Mouse (Mus musculus): ENCODE measurements around the gene Olfr1062. TPM values are rescaled to one million over a fixed set of nuclear protein-coding genes. Genes with fewer than 3 reads are reported as not detected.
A peak's percentile ranks its signal among the peaks of the same experiment; 100 is the strongest.
"Not testable (repeated sequence)": the region's sequence is repeated elsewhere in the genome, so short reads cannot be mapped to it uniquely, and the experiment has no call there.

Gene Olfr1062
- not detected for total RNA-seq (2021)

DNA sequence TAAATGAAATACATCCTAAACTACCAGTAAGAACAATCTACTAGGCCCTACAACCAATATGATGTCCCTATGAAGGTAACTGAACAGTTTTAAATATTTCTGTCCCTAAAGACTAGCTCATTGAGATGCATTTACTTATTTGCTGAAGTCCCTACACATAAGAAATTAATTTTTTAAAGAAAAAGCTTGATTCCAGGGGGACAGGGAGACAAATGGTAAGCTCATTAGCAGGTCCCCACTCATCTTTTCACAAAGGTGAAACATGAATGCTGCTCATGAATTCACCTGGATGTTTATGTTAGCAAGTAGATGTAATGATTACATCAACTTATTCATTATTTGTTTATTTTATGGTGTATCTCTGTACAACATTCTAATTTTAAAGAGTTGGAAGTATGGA lies at the start of gene Olfr1062:
Olfr1062 (minus strand) TSS at position 101 of the 400 bp plus-strand sequence.
- intact Hi-C loops (cut with DNase I); DNase-seq (ENCODE audit: extremely low spot score in 1 of 2, low spot score in 2 of 2): not testable (repeated sequence)

DNA sequence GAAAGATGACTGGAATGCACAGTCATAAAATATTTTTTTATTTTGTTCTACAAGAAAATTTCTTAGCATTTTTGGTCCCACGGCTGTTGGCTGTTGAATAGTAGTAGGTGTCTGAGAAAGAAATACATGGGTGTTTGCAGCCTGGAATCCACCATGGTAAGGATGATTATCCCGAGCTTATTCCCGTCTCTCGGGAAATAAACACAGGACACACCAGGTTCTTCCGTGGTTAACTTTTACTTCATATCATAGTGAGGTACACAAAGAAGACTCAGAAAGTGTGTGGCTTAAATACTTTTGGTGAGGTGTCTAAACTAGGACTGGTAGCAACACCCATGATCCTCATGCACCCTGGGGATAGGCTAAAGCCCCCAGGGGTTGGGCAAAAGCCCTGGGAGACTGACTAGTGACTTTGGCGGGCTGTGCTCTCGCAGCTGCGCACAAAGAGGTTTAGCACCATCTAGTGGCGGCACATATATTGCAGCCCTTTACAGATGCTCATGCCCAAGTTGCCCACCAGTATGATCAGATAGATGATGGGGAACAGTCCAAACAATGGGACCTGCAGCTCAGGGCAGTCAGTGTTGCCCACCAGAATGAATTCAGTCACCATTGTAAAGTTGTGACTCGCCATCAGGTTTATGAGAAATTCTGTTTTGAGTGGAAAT lies 38.0 kb upstream of the Olfr1062 start:
- DNase-seq (ENCODE audit: extremely low spot score in 1 of 2, low spot score in 2 of 2) = peak; percentile 3 to 34
- intact Hi-C loops (cut with DNase I) = loop anchor here (5.0 kb wide), 1 partner anchor 737 kb away; no protein-coding TSS in a partner anchor

DNA sequence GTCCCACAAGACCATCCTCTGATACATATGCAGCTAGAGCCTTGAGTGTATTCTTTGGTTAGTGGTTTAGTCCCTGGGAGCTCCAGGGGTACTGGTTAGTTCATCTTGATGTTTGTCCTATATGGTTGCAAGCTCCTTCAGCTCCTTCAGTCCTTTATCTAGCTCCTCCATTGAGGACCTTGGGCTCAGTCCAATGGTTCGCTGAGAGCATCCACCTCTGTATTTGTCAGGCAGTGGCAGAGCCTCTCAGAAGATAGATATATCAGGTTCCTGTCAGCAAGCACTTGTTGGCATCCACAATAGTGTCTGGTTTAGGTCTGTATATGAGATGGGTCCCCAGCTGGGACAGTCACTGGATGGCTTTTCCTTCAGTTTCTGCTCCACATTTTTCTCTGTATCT lies 33.9 kb upstream of the Olfr1062 start:
- DNase-seq (ENCODE audit: extremely low spot score in 1 of 2, low spot score in 2 of 2) = no peak
- intact Hi-C loops (cut with DNase I) = loop anchor here (5.0 kb wide), 1 partner anchor 733 kb away; no protein-coding TSS in a partner anchor

DNA sequence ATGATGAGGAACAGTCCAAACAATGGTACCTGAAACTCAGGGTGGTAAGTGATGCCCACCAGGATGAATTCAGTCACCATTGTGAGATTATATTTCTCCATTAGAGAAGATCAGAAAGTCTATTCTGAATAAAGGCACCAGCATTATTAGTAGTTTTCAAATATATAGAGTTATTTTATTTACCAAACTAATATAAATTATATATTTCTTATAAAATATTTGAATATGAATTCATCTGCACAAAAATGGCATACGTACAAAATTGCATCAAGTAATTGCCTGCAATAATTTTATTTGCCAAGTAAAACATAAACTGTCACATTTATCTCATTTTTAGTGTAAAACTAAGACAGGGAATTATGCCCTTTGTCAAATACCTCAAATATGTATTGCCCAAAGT lies 29.6 kb upstream of the Olfr1062 start, which contains the start of gene Olfr1066:
Olfr1066 (minus strand) TSS at position 101 of the 400 bp plus-strand sequence.
- no peak for DNase-seq (ENCODE audit: extremely low spot score in 1 of 2, low spot score in 2 of 2)
- intact Hi-C loops (cut with DNase I) = no loop called here

DNA sequence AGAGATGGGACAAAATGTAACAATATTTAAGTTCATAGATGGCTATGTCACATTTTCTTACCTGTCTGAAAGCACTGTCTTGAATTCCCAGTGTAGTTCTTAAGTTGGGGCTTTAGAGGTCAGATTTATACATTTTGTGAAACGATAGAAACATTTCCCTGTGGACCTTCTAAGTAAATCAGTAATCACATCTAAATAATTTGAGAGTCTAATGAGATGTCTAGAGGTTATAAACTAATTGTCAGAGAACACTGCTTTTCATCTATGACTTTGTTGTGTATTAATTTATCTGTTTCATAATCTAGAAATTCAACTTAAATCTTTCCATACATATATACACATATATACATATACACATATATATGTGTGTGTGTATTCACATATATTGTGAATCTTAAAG lies 23.9 kb upstream of the Olfr1062 start, which contains the start of gene Olfr1065:
Olfr1065 (minus strand) TSS at position 101 of the 400 bp plus-strand sequence.
- intact Hi-C loops (cut with DNase I) = not testable (repeated sequence)

DNA sequence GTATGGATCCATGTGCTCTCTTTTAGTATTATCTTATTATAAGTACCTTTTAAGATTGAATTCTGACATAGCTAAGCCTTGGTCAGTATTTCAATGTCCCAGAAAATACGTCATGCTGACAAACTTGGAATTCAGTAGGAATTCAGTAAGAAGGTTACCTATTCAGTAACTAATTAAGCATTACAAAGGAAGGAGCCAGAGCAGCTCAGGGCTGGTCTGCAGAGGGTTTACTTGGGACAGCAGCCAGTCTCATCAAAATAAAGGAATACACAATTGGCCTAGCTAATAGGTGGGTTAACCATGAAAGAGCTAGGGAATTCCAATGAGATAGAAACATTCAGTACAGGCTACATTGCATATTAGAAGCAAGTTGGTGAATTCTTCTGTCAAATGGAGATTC lies 15.6 kb upstream of the Olfr1062 start:
- intact Hi-C loops (cut with DNase I) = not testable (repeated sequence)

More for the DNA sequence above, 23.9 kb upstream of the Olfr1062 start, which contains the start of gene Olfr1065:
- DNase-seq (ENCODE audit: extremely low spot score in 1 of 2, low spot score in 2 of 2) = not testable (repeated sequence)

DNA sequence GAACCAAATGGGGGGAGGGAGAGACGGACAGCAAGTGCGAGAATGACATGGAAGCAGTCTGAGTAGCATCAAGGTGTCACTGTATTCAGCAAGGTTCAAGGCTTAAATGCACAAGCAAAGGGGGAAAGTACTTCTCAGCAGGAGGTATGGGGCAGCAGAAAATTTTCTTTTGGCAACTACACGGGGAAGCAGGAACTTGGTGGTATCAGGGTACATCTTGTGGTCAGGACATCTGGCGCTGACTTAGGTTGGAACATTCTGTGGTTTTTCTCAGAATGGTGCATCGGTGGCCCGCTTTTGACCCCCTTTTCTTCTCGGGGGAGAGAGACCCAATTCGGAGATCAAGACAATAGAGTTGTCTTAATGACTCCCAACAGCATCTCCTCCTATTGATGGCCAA lies 2.0 kb upstream of the Olfr1062 start:
- intact Hi-C loops (cut with DNase I); DNase-seq (ENCODE audit: extremely low spot score in 1 of 2, low spot score in 2 of 2): not testable (repeated sequence)

More for the DNA sequence above, 15.6 kb upstream of the Olfr1062 start:
- not testable (repeated sequence) for DNase-seq (ENCODE audit: extremely low spot score in 1 of 2, low spot score in 2 of 2)

DNA sequence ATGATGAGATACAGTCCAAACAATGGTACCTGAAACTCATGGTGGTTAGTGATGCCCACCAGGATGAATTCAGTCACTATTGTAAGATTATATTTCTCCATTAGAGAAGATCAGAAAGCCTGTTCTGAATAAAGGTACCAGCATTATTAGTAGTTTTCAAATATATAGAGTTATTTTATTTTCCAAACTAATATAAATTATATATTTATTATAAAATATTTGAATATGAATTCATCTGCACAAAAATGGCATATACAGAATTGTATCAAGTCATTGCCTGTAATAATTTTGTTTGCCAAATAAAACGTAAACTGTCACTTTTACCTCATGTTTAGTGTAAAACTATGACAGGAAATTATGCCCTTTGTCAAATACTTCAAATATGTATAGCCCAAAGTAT lies 12.6 kb downstream of the Olfr1062 start, which contains the start of gene Olfr1061:
Olfr1061 (minus strand) TSS at position 101 of the 400 bp plus-strand sequence.
- intact Hi-C loops (cut with DNase I) = no loop called here
- DNase-seq (ENCODE audit: extremely low spot score in 1 of 2, low spot score in 2 of 2) = no peak

DNA sequence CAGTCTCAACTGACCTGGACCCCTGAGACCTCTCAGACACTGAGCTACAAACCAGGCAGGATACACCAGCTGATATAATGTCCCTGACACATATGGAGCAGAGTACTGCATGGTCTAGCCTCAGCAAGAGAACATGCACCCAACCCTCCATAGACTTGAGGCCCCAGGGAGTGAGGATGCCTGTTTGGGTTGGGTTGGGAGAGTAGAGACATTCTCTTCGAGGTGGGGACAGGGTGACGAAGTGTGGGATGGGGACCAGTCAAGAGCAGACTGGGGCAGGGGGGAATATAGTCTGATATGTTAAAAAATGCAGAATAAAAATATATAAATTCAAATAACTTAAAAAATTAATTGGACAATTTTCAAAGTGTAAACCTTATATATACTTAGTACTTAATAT lies 31.4 kb downstream of the Olfr1062 start:
- intact Hi-C loops (cut with DNase I) = no loop called here
- no peak for DNase-seq (ENCODE audit: extremely low spot score in 1 of 2, low spot score in 2 of 2)

DNA sequence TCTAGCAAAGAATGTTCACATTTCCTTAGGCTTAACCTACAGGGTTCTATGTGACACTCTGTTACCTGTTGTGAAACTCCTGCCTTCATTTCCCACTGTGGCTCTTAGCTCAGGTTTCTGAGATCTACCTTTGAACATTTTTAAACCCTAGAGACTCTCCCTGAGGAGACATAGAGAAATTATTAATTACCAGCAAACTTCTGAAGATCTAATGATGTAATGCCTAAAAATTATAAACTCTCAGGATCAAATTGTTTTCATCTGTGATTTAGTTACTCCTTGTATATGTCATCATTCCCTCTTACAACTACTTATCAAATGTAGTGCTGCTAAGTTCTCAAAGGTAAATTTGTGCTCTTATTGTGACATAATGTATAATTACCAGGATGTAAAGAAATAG lies 38.1 kb downstream of the Olfr1062 start, which contains the start of gene Olfr1058:
Olfr1058 (minus strand) TSS at position 101 of the 400 bp plus-strand sequence.
- DNase-seq (ENCODE audit: extremely low spot score in 1 of 2, low spot score in 2 of 2); intact Hi-C loops (cut with DNase I): not testable (repeated sequence)

DNA sequence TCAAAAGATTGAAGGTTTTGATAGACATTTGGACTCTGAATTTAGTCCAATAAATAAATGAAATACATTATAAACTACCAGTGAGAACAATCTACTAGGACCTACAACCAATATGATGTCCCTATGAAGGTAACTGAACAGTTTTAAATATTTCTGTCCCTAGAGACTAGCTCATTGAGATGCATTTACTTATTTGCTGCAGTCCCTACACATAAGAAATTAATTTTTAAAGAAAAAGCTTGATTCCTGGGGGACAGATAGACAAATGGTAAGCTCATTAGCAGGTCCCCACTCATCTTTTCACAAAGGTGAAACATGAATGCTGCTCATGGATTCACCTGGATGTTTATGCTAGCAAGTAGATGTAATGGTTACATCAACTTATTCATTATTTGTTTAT lies 48.3 kb downstream of the Olfr1062 start, which contains the start of gene Olfr1057:
Olfr1057 (minus strand) TSS at position 101 of the 400 bp plus-strand sequence.
- intact Hi-C loops (cut with DNase I) = no loop called here

More for the DNA sequence above, 48.3 kb downstream of the Olfr1062 start, which contains the start of gene Olfr1057:
- DNase-seq (ENCODE audit: extremely low spot score in 1 of 2, low spot score in 2 of 2) = no peak

Other genes starting within 250 kb of the Olfr1062 start
- not detected for gene Olfr1044, start 248.9 kb downstream of the Olfr1062 start, total RNA-seq (2021)
- gene Olfr52, start 241.1 kb downstream of the Olfr1062 start, total RNA-seq (2021) = not detected
- not detected for gene Olfr1045, start 223.7 kb downstream of the Olfr1062 start, total RNA-seq (2021)
- gene Olfr1046, start 207.4 kb downstream of the Olfr1062 start, total RNA-seq (2021) = not detected
- gene Olfr1047, start 195.3 kb downstream of the Olfr1062 start, total RNA-seq (2021) = not detected
- gene Olfr1048, start 186.5 kb downstream of the Olfr1062 start, total RNA-seq (2021) = not detected
- not detected for gene Olfr1049, start 168.4 kb downstream of the Olfr1062 start, total RNA-seq (2021)
- not detected for gene Olfr1051, start 147.7 kb downstream of the Olfr1062 start, total RNA-seq (2021)
- not detected for gene Olfr1052, start 134.3 kb downstream of the Olfr1062 start, total RNA-seq (2021)
- not detected for gene Olfr1053, start 111.5 kb downstream of the Olfr1062 start, total RNA-seq (2021)
- gene Olfr1054, start 91.3 kb downstream of the Olfr1062 start, total RNA-seq (2021) = not detected
- gene Olfr1055, start 76.5 kb downstream of the Olfr1062 start, total RNA-seq (2021) = not detected
- gene Olfr1056, start 64.3 kb downstream of the Olfr1062 start, total RNA-seq (2021) = not detected
- not detected for gene Olfr1057, start 48.4 kb downstream of the Olfr1062 start, total RNA-seq (2021)
- not detected for gene Olfr1058, start 38.2 kb downstream of the Olfr1062 start, total RNA-seq (2021)
- gene Olfr1061, start 12.7 kb downstream of the Olfr1062 start, total RNA-seq (2021) = not detected
- gene Olfr1065, start 23.8 kb upstream of the Olfr1062 start, total RNA-seq (2021) = not detected
- gene Olfr1066, start 29.5 kb upstream of the Olfr1062 start, total RNA-seq (2021) = not detected
- not detected for gene Olfr228, start 60.6 kb upstream of the Olfr1062 start, total RNA-seq (2021)
- not detected for gene Olfr1076, start 81.7 kb upstream of the Olfr1062 start, total RNA-seq (2021)
- not detected for gene Olfr1079, start 115.7 kb upstream of the Olfr1062 start, total RNA-seq (2021)
- gene Olfr1080, start 131.5 kb upstream of the Olfr1062 start, total RNA-seq (2021) = not detected
- not detected for gene Olfr1082, start 172.2 kb upstream of the Olfr1062 start, total RNA-seq (2021)
- gene Olfr1084, start 213.0 kb upstream of the Olfr1062 start, total RNA-seq (2021) = not detected
- not detected for gene Olfr1085, start 235.3 kb upstream of the Olfr1062 start, total RNA-seq (2021)

Data from left cerebral cortex, postnatal 10 days (tissue).